Mouse (Mus musculus) kidney, postnatal 36 days (tissue): ENCODE data around the gene Pabpn1l.
A peak's percentile ranks its signal among the peaks of the same experiment; 100 is the strongest.
"Not testable (repeated sequence)": the region's sequence is repeated elsewhere in the genome, so short reads cannot be mapped to it uniquely, and the experiment has no call there.

Experiments used
- DNase-seq, 2 experiments: peaks; one replicate each; pipeline ENCODE4 v3.0.0; 2021 to 2022; ENCODE audit warnings: mixed read lengths in 2 of 2

Pabpn1l gene

GRCm38 (mm10) chr8:122574667-122575251 lies 47.8 kb downstream of the Pabpn1l start:
- DNase-seq = peak; percentile 56 to 57

- DNase-seq = no peak
Measured at GRCm38 (mm10) chr8:122574264-122574663, 48.3 kb downstream of the Pabpn1l start.

DNA sequence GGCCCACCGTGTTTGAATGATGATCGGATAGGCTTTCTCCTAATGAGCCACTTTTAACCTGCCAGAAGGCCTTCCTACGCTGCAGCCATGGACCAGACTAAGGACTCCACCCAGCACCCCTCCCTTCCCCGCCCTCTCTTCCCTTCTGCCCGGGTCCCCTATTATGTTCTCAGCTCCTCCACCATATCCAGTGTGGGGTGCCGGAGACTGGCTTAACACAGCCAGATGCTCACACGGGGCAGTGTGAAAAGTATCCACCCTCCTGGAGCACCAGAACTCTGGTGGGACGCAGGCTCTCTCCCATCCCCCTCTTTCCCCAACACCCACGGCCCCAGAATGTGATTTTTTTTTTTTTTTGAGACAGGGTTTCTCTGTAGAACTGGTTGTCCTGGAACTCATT lies 49.0 kb downstream of the Pabpn1l start:
- no peak for DNase-seq

- DNase-seq = not testable (repeated sequence)
Measured at GRCm38 (mm10) chr8:122573176-122573575, 49.4 kb downstream of the Pabpn1l start.

DNA sequence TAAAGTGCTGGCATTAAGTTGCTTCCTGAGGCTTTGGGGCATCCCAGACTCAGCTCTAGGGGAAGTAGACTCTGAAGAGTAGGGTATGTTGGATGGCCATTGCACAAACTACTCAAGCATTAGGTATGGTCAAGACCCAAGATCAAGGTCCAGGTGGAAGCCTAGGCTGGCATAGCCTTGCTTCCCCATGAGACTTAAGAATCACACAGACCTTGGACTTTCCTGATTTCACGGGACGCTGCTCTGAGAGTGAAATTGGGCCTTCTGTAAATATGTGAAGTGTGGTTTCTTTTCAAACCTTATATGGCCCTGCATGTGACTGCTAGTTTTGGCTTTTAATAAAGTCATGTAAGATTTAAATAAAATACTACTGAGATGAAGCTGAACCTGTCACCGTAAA lies 49.8 kb downstream of the Pabpn1l start:
- DNase-seq = peak; percentile 58 to 67

GRCm38 (mm10) chr8:122571750-122572267 lies 50.7 kb downstream of the Pabpn1l start:
- no peak for DNase-seq

GRCm38 (mm10) chr8:122571153-122571552 lies 51.4 kb downstream of the Pabpn1l start:
- no peak for DNase-seq

DNA sequence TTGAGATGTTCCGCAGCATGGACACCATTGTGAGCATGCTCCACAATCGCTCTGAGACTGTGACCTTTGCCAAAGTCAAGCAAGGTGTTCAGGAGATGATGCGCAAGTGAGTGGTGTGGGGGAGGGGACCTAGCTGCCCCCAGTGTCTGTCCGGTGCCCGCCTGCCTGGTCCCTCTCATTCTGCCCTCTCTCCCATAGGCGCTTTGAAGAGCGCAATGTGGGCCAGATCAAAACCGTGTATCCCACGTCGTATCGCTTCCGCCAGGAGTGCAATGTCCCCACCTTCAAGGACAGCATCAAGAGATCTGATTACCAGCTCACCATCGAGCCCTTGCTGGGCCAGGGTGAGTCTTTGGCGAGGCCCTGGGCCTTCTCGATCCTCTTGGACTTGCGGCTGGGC lies 52.5 kb downstream of the Pabpn1l start:
- DNase-seq = no peak
